In the genomic region with DNA sequence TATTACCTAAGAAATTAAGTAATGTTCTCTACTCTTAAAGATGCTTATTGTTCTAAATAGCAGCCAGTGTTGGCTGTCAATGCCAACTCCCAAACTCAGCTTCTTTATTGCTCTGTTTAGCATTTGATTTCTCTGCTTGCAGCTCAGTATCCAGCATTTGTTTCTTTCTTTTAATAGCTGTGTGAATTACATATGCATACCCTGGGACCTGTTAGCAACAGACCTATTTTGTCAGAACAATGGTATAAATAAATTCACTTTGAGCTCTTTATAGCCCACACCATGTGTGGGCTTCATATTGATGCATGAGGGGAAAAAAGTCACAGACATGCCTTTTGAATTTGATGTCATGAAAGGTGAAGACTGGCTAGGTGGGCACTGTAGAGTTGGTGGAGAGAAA, we compare ENCODE assay signal across 19 mouse cellular contexts.
"Had no signal": no experiment of that assay in that cellular context is flagged by ENCODE, and none has a peak within 500 bp of the region (broad histone marks: within the 10 kb centered on the region; RNA-seq: fewer than 3 reads in every experiment).

No protein-coding gene starts in this region.

- H3K9ac ChIP-seq: intestine, embryonic 15.5 days; limb, embryonic 12.5 days; limb, embryonic 15.5 days; liver, embryonic 14.5 days; liver, postnatal 0 days; lung, embryonic 14.5 days had no signal

- ATAC-seq: intestine, embryonic 15.5 days; liver, postnatal 0 days; lung, postnatal 0 days had no signal

- H3K36me3 ChIP-seq: intestine, embryonic 15.5 days; limb, embryonic 12.5 days; limb, embryonic 15.5 days had no signal

- H3K4me3 ChIP-seq: intestine, embryonic 15.5 days; limb, embryonic 12.5 days; limb, embryonic 15.5 days; myocyte had no signal

- H3K27ac ChIP-seq: intestine, embryonic 15.5 days; limb, embryonic 12.5 days; limb, embryonic 15.5 days; liver, embryonic 14.5 days; macrophage had no signal

- H3K9me3 ChIP-seq: intestine, embryonic 15.5 days; limb, embryonic 12.5 days; limb, embryonic 15.5 days had no signal

- H3K4me2 ChIP-seq: intestine, embryonic 15.5 days; limb, embryonic 12.5 days; limb, embryonic 15.5 days; liver, embryonic 11.5 days; lung, embryonic 14.5 days; midbrain, embryonic 11.5 days had no signal

- H3K4me1 ChIP-seq: intestine, embryonic 15.5 days; limb, embryonic 12.5 days; limb, embryonic 15.5 days had no signal

- DNase-seq: kidney, adult 18-20 months; kidney, adult 9 months; kidney, postnatal 14 days; kidney, postnatal 4 days; left cerebral cortex, postnatal 4 days; liver, postnatal 0 days; lung, embryonic 14.5 days; retina, postnatal 1 day; thymus, adult 18-20 months; thymus, postnatal 36 days had no signal

- H3K27me3 ChIP-seq: intestine, embryonic 15.5 days; limb, embryonic 12.5 days; limb, embryonic 15.5 days had no signal
